Mouse (Mus musculus): Measurements from ENCODE around the gene Cacna2d2.

- no peak for TF ChIP-seq CTCF (IDR thresholded peaks at IDR 0.05; ENCODE audit: insufficient read depth, low read length)
- no peak for TF ChIP-seq POLR2A (IDR thresholded peaks at IDR 0.05; ENCODE audit: borderline replicate concordance, extremely low read depth, low read depth, low read length)
These were observed 3.7 kb downstream of the Cacna2d2 start for GRCm38 (mm10) chr9:107403116-107403515.
